Mouse (Mus musculus): ENCODE measurements around the gene Tecta. TPM values are rescaled to one million over a fixed set of nuclear protein-coding genes. Genes with fewer than 3 reads are reported as not detected.

Tecta gene
- polyA plus RNA-seq, 1 experiment: 0.05 TPM

DNA sequence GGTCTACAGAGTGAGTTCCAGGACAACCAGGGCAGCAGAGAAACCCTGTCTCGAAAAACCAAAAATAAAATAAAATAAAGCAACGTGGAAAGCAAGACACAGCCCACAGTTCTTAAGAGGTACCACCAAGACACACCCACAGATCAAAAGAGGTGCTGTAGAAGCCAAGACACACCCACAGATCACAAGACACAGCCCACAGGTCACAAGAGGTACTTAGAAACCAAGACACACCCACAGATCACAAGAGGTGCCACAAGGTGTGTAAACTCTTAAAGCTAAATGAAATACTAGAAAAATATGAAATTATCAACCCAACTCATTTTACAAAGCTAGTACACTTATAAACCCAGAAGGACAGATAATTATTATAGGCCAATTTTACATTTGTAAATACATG lies 23.9 kb upstream of the Tecta start:
- DNase-seq: peak; percentile 41
- no peak overlapping the region for H3K4me3 ChIP-seq (replicated peaks; ENCODE audit: extremely low read depth, low read depth, low read length)
- 69% methylated on average over 2 of the region's 2 CpGs for WGBS
- H3K4me1 ChIP-seq (ENCODE audit: control insufficient read depth, insufficient read depth, low read length): peaks cover 6% of the 10 kb centered on the region; the same call in 1 of the 2 replicates
- TF ChIP-seq CTCF (IDR thresholded peaks at IDR 0.05; ENCODE audit: insufficient read depth, low read length) (no peak), POLR2A (IDR thresholded peaks at IDR 0.05; ENCODE audit: borderline replicate concordance, extremely low read depth, low read depth, low read length) (no peak)

DNA sequence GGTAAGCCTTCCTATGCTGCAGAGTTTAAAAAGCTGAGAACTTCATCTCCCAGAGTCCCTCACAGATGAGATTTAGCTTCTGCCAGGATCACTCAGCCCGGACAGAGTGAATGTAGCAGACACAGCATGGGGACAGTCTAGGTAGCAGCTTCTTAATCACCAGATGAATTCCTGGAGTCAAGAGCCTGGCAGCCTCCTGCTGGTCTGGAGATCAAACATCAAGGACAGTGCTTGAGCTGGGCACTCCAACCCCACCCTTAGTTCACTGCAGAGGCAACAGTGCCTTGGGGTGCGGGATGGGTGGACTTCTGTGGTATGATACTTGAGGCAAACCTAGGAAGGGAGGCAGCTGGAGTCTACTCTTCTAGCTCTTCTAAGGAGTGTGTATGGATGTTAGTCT lies 20.0 kb upstream of the Tecta start:
- Histone ChIP-seq H3K4me3 (replicated peaks; ENCODE audit: extremely low read depth, low read depth, low read length) (no peak overlapping the region), H3K4me1 (ENCODE audit: control insufficient read depth, insufficient read depth, low read length) (no peaks in the 10 kb centered on the region)
- 61% methylated on average over 2 of the region's 2 CpGs for WGBS
- DNase-seq: no peak
- TF ChIP-seq CTCF (IDR thresholded peaks at IDR 0.05; ENCODE audit: insufficient read depth, low read length): no peak
- no peak for TF ChIP-seq POLR2A (IDR thresholded peaks at IDR 0.05; ENCODE audit: borderline replicate concordance, extremely low read depth, low read depth, low read length)

DNA sequence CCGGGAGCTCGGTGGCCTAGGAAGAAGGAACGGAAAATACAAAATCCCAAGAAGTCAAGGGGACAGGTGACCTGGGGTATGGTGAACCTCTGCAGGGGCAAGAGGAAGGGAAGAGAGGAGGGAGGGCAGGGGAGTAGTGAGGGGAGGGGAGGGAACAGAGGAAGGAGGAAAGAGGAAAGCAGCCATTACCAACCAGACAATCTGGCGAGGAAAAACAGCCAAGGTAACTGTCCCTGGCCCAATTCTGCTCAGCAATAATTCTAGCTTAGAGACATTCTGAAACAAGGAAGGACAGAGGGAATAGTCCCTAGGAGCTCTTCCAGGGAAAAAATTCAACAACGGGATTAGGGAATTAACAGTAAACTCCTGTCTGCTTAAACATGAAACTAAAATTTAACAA lies 19.1 kb upstream of the Tecta start:
- WGBS: 95% methylated on average over 5 of the region's 5 CpGs
- Histone ChIP-seq H3K4me3 (replicated peaks; ENCODE audit: extremely low read depth, low read depth, low read length) (no peak overlapping the region), H3K4me1 (ENCODE audit: control insufficient read depth, insufficient read depth, low read length) (no peaks in the 10 kb centered on the region)
- TF ChIP-seq POLR2A (IDR thresholded peaks at IDR 0.05; ENCODE audit: borderline replicate concordance, extremely low read depth, low read depth, low read length): no peak
- TF ChIP-seq CTCF (IDR thresholded peaks at IDR 0.05; ENCODE audit: insufficient read depth, low read length): no peak
- DNase-seq: no peak

DNA sequence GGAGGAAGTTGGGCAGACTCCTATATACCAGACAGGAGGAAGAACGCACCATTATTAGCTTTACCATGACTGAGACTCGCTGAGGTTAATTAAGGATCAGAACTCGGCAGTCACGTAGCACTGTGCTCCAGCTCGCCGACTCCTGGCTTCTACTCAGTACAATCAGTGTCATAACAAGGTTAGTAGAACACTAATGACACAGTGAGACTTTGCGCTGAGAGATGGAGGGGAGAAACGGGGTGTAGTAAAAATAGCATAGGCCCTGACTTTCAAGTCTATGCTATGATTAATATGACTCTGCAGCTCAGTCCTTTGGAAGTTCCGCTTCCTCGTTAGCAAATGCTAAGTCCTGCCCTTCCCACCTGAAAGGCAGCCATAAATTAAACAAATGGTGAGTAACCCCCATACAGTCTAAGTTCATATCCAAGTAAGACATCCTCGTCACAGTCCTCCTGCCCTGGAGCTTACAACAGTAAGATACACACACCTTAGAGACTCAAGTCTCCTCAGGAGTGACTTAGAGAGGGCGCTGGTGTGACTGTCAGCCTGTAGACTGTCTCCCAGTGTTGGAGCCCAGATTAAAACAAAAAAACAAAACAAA lies 17.7 kb upstream of the Tecta start:
- no peak for DNase-seq
- H3K4me1 ChIP-seq (ENCODE audit: control insufficient read depth, insufficient read depth, low read length): no peaks in the 10 kb centered on the region
- H3K4me3 ChIP-seq (replicated peaks; ENCODE audit: extremely low read depth, low read depth, low read length): no peak overlapping the region
- TF ChIP-seq CTCF (IDR thresholded peaks at IDR 0.05; ENCODE audit: insufficient read depth, low read length) (no peak), POLR2A (IDR thresholded peaks at IDR 0.05; ENCODE audit: borderline replicate concordance, extremely low read depth, low read depth, low read length) (no peak)
- WGBS: 80% methylated on average over 12 of the region's 12 CpGs

DNA sequence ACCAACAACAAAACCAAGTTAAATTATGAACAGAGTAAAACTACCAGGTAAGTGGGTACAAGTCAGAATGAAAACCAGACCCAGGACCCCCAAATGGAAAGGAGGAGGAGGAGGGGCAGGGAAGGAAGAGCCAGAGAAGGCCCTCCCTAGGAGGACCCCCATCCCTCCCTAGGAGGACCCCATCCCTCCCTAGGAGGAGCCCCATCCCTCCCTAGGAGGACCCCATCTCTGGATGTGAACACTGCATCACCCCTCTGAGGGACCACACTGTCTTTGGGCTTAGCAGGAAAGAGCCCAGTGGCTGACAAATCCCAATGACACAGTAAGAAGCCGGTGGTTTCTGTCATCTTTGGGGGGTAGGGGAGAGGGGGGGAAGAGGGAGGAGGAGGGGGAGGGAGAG lies 15.5 kb upstream of the Tecta start:
- DNase-seq: no peak
- 33% methylated on average over 1 of the region's 1 CpGs for WGBS
- no peak overlapping the region for H3K4me3 ChIP-seq (replicated peaks; ENCODE audit: extremely low read depth, low read depth, low read length)
- H3K4me1 ChIP-seq (ENCODE audit: control insufficient read depth, insufficient read depth, low read length): no peaks in the 10 kb centered on the region
- TF ChIP-seq CTCF (IDR thresholded peaks at IDR 0.05; ENCODE audit: insufficient read depth, low read length): no peak
- TF ChIP-seq POLR2A (IDR thresholded peaks at IDR 0.05; ENCODE audit: borderline replicate concordance, extremely low read depth, low read depth, low read length): no peak

DNA sequence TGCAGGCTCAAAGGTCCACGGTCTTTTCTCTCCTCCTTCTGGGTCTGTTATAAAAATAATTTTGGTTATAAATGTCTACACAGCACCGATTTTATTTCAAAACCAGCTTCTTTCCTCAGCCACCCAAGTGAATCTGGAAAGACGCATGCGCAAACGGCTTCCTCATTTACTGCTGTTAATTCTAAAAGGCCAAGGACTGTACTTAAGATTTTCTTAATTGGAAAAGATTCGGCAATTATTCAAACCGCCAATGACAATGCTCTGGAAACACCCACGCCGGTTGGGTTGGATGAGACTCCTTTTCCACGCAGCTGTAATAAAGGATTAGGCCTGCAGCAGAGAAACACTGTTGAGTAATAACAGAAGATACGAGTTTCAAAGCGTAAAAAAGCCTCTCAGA lies 13.6 kb upstream of the Tecta start:
- TF ChIP-seq POLR2A (IDR thresholded peaks at IDR 0.05; ENCODE audit: borderline replicate concordance, extremely low read depth, low read depth, low read length) (no peak), CTCF (IDR thresholded peaks at IDR 0.05; ENCODE audit: insufficient read depth, low read length) (no peak)
- DNase-seq: no peak
- Histone ChIP-seq H3K4me1 (ENCODE audit: control insufficient read depth, insufficient read depth, low read length) (no peaks in the 10 kb centered on the region), H3K4me3 (replicated peaks; ENCODE audit: extremely low read depth, low read depth, low read length) (no peak overlapping the region)
- 86% methylated on average over 12 of the region's 12 CpGs for WGBS

DNA sequence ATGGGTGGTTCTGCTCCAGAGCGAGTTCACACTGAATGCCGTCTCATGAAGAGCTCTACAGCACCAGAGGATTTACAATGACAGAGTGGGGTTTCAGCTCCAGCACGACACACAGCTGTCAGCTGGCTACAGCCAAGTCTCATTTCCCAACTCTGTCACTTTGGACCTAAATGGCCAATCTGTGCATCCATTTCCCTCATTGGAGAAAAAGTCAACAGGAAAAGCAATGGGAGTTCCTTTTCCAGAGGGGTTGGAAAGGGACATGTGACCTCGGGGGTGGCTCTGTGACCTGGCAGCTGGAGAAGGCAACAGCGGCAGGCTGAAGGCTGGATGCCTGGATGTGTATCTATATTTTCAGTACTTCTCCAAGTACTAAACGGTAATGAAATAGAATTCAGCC lies 11.6 kb upstream of the Tecta start:
- Histone ChIP-seq H3K4me3 (replicated peaks; ENCODE audit: extremely low read depth, low read depth, low read length) (no peak overlapping the region), H3K4me1 (ENCODE audit: control insufficient read depth, insufficient read depth, low read length) (no peaks in the 10 kb centered on the region)
- WGBS: 68% methylated on average over 6 of the region's 6 CpGs
- no peak for TF ChIP-seq CTCF (IDR thresholded peaks at IDR 0.05; ENCODE audit: insufficient read depth, low read length)
- TF ChIP-seq POLR2A (IDR thresholded peaks at IDR 0.05; ENCODE audit: borderline replicate concordance, extremely low read depth, low read depth, low read length): no peak
- DNase-seq: no peak

DNA sequence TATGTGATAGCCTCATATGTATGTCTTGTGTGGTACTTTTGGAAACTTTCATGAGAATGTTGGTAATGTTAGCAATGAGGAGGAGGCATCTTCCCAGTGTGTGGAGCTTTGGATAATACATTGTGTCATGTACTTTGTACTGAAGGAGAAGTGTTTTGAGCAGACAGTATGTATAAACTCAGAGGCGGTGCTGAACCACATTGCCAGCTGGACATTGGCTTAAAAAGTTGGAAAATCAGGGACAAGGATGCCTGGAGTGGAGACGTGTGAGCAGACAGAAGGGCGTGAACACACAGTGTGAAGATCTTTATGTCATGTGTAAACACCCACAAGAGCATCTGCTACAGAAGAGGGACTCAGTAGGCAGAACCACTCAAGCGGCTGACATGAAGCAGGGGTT lies 6.0 kb upstream of the Tecta start:
- H3K4me1 ChIP-seq (ENCODE audit: control insufficient read depth, insufficient read depth, low read length): no peaks in the 10 kb centered on the region
- no peak for DNase-seq
- H3K4me3 ChIP-seq (replicated peaks; ENCODE audit: extremely low read depth, low read depth, low read length): no peak overlapping the region
- 55% methylated on average over 4 of the region's 4 CpGs for WGBS
- TF ChIP-seq CTCF (IDR thresholded peaks at IDR 0.05; ENCODE audit: insufficient read depth, low read length): no peak
- no peak for TF ChIP-seq POLR2A (IDR thresholded peaks at IDR 0.05; ENCODE audit: borderline replicate concordance, extremely low read depth, low read depth, low read length)

DNA sequence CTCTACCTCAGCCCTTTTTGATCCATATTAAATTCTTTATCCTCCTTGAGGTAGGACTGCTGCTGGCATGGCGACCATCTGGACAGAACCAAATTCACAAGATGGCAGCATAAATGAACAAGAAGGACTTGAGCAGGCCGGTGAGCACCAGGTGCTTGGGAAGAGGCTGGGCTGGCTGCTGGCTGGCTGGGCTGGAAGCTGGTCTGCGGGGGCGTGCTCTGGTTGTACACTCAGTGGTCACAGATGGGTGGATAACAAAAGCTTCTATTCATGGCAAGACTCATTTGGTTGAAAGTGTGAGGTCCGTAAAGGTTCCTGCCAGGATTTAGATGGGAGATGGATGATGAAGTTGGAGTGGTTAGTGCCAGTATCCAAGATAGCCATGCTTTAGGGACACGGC lies 1.8 kb upstream of the Tecta start:
- TF ChIP-seq POLR2A (IDR thresholded peaks at IDR 0.05; ENCODE audit: borderline replicate concordance, extremely low read depth, low read depth, low read length): no peak
- no peak for TF ChIP-seq CTCF (IDR thresholded peaks at IDR 0.05; ENCODE audit: insufficient read depth, low read length)
- H3K4me1 ChIP-seq (ENCODE audit: control insufficient read depth, insufficient read depth, low read length): no peaks in the 10 kb centered on the region
- no peak for DNase-seq
- no peak overlapping the region for H3K4me3 ChIP-seq (replicated peaks; ENCODE audit: extremely low read depth, low read depth, low read length)
- WGBS: 87% methylated on average over 6 of the region's 6 CpGs

DNA sequence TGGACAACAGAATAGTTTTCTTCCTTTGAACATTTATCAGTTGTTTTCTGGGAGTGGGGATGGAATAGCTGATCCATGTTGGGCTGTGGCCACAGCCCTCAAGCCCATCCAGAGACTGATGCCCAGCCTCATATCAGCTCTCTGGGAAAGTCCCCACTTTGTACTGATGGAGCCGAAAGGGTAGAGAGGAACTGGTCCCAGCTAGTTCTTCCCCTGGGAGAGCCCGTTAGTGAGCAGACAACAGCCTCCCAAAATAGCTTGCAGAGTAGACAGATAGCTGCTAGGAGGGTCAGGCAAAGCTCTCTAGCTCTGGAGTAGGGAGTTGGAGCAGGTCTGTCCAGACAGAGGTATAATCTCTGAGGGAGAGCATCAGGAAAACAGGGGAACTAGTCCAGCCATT lies 3.6 kb downstream of the Tecta start:
- TF ChIP-seq CTCF (IDR thresholded peaks at IDR 0.05; ENCODE audit: insufficient read depth, low read length) (no peak), POLR2A (IDR thresholded peaks at IDR 0.05; ENCODE audit: borderline replicate concordance, extremely low read depth, low read depth, low read length) (no peak)

More for the DNA sequence above, 3.6 kb downstream of the Tecta start:
- Histone ChIP-seq H3K4me3 (replicated peaks; ENCODE audit: extremely low read depth, low read depth, low read length) (no peak overlapping the region), H3K4me1 (ENCODE audit: control insufficient read depth, insufficient read depth, low read length) (no peaks in the 10 kb centered on the region)
- no peak for DNase-seq
- 52% methylated on average over 2 of the region's 2 CpGs for WGBS
